Mouse (Mus musculus): ENCODE data around the gene Mettl23.

Gene Mettl23

DNA sequence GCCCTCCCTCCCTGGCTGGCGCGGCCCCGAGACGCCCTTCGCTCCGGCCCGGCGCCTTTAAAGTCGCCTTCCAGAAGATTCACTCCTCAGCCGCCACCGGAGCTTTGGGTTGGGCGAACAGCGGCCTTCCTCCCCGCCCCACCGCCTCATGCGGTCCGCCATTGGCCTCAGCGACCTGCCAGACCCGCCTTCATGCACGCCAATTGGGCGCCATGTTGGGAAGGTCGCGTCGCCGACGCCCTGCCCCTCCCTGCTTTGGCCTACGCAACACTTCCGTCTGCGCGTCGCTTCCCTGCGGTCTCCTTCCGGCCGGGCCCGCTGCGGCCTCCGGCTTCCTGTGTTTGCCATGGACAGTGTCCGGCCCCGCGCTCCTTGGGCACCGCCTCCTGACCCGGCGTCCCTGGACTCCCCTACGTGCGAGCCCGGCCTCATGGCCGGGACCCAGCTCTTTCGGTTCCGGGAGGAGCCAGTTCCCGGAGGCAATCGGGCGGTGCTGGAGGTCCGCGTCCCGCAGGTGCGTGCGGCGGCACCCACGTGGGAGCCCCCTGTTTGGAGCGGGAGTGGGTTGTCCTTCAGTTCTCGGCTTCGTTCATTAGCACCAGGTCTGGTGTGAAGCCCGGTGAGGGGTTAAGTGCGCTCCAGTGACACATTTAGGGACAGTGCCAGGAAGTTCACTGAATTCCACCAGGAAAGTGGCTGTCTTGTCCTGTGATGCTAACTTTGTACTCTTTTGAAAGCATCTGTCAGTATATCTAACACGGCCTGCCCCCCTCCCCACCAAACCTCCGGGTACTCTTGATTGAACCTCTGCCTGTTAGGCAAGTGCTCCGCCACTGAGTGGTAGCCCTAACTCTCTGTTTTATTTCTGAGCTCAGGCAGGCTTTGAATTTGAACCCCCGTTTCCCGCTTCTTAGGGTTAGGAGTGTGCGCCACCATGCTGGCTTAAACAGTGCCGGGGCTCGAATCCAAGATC, at the start of gene Mettl23, which contains the start of gene Jmjd6:
TSS of gene Mettl23 (plus strand) at position 18 of the 973 bp plus-strand sequence.
TSS of gene Jmjd6 (minus strand) at position 189 of the 973 bp plus-strand sequence.
- DNase-seq = peak; percentile 97 to 98

DNA sequence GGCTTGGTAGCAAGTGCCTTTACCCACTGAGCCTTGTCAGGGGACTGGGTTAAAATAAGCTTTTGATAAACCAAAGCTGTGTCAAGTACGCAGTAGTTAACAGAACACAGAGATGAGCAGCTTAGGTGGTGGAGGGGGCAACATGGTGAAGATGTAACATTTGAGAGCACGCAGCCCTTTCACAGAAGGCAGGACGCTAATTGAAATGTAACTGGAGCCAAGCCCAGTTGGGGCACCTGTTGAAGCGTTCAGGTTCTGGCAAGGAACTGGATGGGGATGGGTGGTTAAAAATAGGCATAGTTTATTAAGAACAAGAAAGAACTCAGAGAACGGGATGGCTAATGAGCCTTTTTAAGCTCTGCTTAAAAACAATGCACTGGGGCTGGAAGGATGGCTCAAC, 43.7 kb upstream of the Mettl23 start:
- DNase-seq = peak; percentile 86 to 92

DNA sequence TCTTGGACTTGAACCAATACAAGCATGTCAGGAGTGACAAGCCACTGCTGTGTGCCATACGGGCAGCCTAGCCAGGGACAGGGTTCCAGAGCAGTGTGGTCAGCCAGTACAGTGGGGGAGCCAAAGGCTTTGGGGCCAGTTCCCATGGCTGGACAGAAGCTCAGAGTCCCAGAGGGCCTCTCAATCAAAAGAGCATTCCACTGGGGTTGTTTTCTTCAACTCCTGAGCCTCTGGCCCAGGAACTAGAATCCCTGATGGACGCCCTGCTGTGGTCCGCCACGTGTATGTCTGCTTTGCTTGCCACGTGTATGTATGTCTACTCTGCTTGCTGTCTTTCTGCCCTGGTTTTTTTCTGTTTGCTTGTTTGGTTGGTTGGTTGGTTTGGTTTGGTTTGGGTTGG, 42.0 kb upstream of the Mettl23 start:
- no peak for DNase-seq

DNA sequence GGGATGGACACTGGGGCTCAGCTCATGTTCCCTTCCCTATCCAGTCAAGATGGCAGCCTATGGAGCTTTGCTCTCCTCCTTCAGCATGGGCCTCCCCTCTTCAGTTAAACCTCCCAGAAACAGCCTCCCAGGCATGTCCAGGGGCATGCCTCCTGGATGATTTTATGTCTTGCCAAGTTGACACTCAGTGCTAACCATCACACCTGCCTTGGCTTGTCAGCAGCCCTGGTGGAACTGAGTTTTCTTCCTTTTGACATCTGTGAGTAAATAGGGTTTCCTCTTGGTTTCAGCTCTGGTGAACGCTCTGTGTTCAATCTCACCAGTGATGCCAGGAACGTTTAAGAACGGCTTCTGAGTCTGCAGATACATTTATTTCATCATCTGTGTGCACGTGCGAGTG, 40.4 kb upstream of the Mettl23 start:
- no peak for DNase-seq

DNA sequence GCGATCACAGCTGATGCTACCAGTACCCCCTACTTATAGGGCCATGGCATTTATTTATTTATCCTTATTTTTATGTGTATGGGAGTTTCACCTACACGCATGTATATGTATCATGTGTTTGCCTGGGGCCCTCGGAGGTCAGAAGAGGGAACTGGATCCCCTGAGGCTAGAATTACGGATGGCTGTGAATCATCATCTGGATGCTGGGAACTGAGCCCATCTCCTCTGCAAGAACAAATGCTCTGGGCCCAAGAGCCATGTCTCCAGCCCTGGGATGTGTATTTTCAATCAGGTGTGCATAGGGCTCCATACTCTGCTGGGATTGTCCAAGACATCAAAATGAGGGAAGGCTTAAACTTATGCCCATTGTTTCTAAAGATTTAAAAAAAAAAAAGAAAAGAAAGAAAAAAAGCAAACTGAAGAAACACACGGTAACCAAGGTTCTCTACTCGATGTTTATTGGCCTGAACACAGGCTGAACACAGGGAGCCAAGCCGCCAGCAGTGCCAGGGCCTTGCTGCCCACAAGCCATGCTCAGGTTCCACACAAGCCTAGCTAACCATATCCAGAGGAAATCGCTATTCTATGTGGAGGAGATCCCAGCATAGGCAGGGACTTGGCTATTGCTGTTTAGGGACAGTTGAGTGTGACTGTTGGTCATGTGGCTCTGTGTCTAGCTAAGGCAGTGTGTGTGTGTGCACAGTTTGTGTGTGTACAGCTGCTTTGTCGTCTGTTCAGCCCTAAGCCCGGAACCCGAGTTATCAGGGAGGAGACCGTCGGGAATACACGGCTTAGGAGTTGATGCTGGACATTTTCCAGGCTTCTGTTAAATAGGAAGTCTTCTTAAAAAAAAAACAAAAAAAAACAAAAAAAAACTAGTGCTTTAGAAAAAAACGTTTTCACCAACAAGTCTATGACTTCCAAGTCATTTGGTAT, 36.7 kb upstream of the Mettl23 start:
- DNase-seq = peak; percentile 37 to 50

DNA sequence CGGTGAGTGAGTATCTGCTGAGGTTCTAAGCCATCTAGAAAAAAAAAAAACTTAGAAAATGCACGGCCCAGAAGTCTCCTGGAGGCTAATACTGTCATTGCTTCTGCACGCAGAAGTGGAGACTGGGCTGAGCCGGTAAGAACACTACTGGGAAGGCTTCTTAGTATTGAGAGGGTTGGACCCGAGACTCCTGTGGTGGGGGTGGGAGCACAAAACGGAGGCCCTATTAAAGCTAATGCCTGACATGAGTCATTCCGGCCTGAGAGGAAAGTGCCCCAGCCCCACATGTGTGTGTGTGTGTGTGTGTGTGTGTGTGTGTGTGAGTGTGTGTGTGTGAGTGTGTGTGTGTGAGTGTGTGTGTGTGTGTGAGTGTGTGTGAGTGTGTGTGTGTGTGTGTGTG, 36.0 kb upstream of the Mettl23 start:
- DNase-seq = no peak

DNA sequence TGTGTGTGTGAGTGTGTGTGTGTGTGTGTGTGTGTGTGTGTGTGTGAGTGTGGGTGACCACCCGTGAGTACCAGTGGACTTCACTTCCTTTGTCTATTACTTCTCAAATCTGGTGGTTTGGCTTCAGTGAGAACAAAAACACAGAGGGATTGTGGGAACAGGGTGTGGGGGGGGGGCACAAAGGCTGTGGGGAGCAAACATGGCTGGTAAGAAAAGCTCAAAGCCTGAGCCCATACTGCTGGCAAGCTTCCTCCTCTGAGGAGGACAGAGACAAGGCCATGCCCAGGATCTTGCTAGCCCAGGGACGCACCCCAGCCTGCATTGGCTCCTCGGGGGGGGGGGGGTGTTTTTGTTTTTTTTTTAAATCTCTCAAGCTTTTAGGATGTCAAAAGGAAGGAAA, 35.6 kb upstream of the Mettl23 start:
- DNase-seq = peak in 1 of 2 experiments; percentile 42

DNA sequence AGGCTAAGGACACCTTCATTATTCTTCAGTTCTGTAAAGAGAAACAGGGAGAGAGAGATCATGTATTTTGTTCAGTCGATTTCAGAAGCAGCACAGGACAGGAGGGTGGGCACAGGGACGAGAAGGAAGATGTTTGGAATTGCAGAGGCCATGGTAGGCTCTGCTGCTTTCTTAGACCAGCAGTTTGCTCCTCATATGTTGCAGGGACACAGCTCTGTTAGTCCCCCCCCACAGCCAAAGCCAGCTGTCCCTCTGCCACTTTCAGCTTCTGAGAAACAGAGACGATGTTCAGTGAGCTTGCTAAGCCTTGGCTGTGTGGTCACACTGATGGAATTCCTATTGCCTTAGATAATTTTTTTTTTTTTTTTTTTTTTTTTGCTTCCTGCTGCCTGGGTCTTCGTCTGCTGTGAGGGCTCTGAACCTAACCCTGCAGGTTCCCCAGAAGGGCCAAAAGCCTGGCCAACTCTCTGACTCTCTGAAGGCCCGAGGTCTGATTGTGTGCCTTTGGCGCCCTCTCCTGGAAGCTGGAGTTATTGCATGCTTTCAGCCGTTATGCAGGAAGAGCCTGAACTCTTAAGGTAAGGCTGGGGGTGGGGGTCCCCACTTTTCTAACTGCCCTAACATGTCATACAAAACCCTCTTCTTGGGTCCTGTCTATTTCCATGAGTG, 35.0 kb upstream of the Mettl23 start:
- peak; percentile 95 to 96 for DNase-seq

DNA sequence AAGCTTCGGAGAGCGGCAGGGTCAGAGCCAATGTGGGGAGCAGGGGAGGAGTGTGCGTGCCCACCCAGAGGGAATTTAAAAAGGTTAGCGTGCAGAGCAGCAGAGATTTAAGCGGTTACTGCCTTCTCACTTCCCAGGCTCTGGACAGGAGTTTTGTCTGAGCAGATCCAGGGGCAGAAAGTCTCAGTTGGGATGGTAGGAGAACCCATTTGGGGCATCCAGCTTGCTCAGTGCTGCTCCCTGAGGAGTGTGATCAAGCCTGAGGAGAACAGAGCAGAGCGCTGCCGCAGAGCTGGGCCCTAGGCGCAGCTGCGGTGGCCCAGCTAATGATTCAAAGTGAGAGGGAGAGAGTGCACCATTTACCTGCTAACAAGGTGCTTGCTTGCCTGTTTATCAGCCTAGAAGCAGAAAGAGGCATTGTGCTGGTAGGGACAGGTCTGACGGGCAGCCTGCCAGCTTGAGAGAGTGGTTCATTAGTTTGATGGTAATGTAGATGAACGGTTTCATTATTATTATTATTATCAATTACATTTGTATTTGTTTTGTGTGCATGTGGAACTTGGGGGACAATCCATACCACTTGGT, 34.2 kb upstream of the Mettl23 start:
- peak; percentile 33 to 63 for DNase-seq

DNA sequence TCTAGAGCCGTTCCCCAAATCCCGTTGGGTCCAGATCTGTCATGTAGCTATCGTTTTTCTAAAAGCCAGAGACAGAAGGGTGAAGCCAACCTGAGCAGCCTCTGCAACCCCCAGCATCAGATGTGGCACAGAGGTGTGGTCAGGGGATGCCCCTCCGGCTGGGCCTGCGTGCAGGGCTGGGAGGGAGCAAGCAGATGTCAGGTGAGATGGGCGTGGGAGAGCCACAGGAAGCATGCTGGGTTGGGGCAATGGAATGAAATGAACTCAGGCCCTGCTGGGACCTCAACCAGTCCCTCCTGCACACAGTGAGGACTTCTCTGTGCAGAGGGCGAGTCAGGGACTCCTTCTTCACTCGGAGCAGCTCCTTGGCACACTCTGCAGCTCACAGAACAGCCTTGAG, 33.6 kb upstream of the Mettl23 start:
- peak in 1 of 2 experiments; percentile 25 for DNase-seq

DNA sequence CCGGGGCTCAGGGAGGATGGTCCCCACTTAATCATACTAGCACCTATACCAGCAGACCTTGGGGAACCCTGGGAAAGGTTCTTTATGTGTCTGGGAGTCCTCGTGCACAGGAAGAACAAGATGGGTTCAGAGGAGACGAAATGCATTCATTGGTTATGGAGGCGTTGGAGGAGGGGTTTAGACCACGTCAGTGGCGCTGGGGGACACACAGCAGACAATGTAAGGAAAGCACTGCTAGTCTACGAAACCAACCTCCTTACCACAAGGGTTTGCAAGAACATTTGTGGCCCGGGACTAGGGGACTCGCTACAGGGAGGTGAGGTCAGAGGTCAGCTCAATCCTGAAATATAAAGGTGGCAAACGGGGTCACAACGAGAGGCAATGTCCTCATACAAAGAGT, 32.5 kb upstream of the Mettl23 start:
- DNase-seq = peak; percentile 29 to 35

DNA sequence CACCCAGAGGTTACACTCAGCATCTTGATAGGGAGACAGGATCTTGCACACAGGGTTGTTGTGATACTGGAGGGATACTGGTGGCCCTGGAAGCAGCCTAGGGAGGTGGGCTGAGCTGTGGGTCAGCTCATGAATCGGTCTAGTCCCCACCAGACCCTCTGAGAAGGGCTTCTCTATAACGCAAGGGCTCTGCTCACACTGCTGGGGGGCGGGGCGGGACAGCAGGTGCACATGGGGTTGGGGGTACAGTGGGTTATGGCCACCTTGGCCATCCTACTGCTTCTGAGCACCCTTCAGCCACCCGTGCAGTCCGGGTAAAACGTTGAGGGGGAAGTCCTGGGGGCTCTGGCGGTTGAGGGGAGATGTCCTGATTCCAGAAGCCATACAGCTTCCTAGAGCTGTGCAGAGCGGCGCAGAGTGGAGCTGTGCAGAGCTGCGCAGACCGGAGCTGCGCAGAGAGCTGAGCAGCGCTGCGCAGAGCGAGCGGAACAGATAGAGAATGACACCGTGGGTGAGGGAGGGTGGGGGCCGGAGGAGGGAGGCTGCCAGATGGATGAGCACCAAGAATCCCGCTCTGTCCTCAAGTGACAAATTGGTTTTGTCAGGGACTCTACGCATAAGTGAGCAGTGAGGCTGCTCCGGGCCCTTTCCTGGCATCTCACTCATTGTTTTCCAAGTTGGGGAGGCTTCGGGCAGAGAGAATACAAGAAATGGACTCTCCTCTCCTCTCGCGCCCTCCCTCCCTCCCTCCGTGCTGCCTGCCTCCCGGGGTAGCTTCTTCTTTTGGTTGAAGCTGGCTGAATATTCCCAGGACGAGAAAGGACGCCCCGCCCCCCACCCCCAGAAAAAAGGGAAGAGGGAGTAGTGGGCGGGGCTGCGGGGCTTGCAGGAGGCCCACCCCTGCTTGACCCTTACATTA, 31.8 kb upstream of the Mettl23 start:
- DNase-seq = peak; percentile 89 to 93

DNA sequence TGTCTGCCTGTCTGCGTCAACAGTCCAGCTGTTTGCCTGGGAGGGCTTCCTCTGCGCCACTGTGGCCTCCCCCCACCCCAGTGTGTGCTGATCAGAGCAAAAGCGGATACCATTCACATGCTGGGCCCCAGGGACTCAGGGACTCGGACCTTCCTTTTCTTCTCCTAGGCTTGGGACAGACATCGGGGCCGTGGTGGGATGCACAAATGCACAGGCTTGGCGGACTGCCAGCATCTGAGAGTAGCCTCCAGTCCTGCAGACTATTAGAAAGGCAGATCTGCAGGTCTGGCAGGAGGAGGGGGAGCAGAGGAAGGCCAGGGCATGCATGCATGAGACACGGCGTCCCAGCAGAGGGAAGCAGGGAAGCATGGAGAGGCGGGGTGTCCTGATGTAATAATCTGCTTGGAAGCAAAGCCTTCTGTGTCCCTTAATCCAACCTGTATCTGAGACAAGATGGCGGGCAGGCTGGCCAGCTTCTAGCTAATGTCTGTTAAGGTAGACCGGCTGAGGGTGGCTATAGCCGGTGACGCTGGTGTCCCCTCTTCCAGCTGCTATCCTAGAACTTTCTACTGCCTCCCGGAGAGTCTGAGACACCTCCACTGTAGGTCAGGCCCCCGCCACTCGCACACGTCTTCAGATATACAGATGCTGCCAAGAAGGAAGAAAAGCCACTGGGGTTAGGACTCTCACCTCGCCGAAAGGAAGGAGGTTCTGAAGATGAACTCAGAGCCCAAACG, 30.1 kb upstream of the Mettl23 start:
- DNase-seq = peak; percentile 64 to 76

DNA sequence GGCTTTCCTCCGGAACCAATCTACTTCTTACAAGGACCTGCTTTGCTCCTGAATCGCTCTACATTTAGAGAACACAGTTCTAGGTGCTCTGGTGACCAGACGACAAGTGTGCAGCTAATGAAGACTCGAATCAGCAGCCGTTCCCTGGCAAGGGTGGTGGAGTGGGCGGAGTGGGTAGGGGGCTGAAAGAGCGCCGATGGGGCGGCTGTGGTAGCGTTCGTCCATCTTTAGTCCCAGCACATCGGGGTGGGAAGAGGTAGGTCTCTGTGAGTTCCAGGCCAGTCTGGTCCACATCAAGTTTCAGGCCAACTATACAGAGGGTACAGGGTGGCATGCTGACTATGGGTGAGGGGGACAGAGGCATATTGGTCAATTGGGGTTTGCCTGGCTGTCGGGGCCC, 29.5 kb upstream of the Mettl23 start:
- DNase-seq = peak in 1 of 2 experiments; percentile 35

DNA sequence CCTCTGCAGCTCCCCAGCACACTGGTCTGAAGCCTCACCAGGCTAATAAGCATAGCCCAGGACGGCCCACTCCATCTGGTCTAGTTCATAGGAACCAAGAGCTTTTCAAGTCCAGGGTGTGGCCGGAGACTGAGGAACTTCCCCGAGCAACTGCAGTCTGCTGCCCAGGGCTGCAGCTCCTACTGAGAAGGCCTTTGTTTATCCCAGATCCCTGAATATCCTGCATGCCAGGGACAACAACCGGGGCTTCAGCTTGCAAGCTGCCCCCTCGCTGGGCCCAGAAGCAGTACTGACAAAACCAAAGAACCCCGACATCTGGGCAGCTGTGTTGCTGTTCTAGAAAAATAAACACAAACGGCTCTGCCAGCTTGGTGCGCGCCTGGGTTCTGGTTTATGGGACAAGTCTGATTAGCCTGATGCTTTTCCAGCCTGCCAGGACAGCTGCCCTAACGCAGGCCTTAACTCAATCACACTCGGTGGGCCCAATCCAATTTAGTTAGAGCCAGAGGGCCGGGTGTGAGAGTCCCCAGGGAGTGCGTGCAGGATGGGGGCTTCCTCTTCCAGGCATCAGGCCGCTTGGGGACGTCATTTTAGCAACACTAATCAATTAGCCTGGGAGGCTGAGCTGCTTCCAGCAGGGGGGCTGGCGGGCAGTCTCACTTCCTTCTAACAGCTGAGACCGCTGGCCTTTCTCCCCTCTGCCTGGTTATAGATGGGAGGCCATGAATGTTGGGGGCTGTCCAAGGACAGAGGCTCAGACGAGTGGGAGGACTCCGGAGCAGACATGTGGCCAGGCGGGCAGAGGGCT, 28.8 kb upstream of the Mettl23 start:
- peak; percentile 70 to 80 for DNase-seq

DNA sequence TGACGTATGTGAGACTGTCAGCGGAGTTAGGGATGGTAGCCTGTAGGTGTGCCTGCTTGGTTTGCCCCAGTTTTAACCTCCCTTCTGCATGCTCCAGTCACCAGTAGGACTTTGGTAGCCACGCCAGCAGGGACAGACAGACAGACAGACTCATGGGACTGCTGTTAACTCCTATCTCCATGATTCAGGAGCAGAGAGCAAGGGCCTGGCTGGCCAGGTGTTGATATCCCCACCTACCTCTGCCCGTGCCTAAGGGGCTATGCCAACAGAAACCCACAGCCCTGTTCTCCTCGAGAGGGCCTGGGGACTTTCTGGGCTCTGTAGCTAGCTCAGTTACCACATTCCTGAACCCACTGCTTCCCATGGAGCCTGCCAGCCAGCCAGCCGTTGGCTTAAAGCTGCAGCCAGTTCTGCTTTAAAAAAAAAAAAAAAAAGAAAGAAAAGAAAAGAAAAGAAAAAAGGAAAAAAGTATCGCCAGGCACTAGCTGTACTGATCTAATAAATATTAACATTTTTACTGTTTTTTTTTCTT, 28.1 kb upstream of the Mettl23 start:
- DNase-seq = peak; percentile 23 to 34

DNA sequence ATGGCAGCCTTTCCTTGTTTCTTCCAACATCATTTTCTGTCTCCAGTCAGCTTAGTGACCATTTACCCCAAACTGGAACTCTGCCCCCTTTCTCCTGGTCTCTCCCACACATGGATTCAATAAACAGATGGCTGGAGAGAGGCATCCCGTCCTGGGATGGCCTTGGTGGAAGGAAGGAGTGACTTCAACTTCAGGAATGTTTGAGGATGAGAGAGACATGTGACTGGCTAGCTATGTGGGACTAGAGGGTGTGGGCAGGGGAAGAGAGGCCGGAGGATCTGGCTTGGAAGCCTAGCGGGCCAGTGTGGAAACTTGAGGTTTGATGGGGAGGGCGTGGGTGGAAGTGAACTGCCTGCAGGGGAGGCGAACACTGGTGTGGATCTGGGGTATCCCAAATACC, 26.3 kb upstream of the Mettl23 start:
- no peak for DNase-seq

DNA sequence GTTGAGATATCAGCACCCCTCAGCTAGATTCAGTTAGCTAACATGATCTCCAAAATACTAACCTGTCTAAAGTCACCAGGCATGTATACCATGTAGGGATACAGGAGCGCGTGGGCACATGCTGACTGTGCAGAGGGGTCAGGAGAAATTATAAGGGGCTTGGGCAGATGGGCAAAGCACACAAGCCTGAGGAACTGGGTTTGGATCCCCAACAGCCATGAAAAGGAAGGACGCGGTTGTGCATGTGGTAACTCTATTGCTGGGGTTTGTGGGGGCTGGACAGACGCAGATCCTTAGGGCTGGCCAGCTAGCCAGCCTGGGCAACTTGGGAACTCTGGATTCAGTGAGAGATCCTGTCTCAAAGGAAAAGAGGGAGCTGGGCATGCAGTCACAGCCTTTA, 25.5 kb upstream of the Mettl23 start:
- no peak for DNase-seq

DNA sequence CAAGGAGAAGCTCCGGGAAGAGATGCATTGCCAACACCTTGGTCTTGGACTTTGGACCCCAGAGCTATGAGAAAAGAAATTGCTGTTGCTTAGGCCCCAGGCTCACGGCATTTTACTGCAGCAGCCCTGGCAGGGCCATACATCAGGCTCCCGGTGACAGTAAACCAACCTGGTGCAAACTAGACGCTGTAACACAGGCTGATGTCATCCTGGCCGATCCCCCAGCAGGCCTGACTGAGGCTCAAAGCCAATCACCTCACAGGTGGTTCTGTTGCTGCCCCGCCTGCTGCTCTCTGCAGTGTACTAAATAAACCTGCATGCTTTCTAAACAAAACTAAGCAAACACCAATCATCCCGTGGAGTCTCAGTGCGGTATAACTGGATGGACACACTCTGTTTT, 24.4 kb upstream of the Mettl23 start:
- peak; percentile 45 to 53 for DNase-seq
